Mouse (Mus musculus): Measurements from ENCODE around the gene Uqcrc1.

Uqcrc1 gene

GRCm38 (mm10) chr9:108936418-108937364, at the start of gene Uqcrc1:
Uqcrc1 (plus strand) TSS chr9:108936633.
- DNase-seq: peak; percentile 98

GRCm38 (mm10) chr9:108912308-108912707, 24.1 kb upstream of the Uqcrc1 start:
- no peak for DNase-seq

GRCm38 (mm10) chr9:108913161-108913560, 23.3 kb upstream of the Uqcrc1 start:
- no peak for DNase-seq

- DNase-seq: no peak
Measured at GRCm38 (mm10) chr9:108913621-108914020, 22.8 kb upstream of the Uqcrc1 start.

GRCm38 (mm10) chr9:108914491-108914890, 21.9 kb upstream of the Uqcrc1 start, which contains the start of gene Tmem89:
Tmem89 (plus strand) TSS chr9:108914619.
- peak; percentile 34 to 49 for DNase-seq

GRCm38 (mm10) chr9:108925897-108926296, 10.5 kb upstream of the Uqcrc1 start:
- DNase-seq: no peak

GRCm38 (mm10) chr9:108928424-108928823, 8.0 kb upstream of the Uqcrc1 start:
- no peak for DNase-seq

GRCm38 (mm10) chr9:108935991-108936390, 442 bp upstream of the Uqcrc1 start:
- DNase-seq: no peak

- DNase-seq: no peak
Measured at GRCm38 (mm10) chr9:108945111-108945510, 8.7 kb downstream of the Uqcrc1 start.

- DNase-seq: no peak
Measured at GRCm38 (mm10) chr9:108945608-108946007, 9.2 kb downstream of the Uqcrc1 start.

GRCm38 (mm10) chr9:108949231-108949966, 13.0 kb downstream of the Uqcrc1 start:
- peak; percentile 53 to 67 for DNase-seq

GRCm38 (mm10) chr9:108949967-108950728, 13.7 kb downstream of the Uqcrc1 start:
- DNase-seq: peak in 1 of 2 experiments; percentile 28

GRCm38 (mm10) chr9:108953081-108953636, 16.7 kb downstream of the Uqcrc1 start, which contains the start of gene Col7a1:
Col7a1 (plus strand) TSS chr9:108953586.
- DNase-seq: no peak

GRCm38 (mm10) chr9:108955241-108955640, 18.8 kb downstream of the Uqcrc1 start:
- DNase-seq: no peak

GRCm38 (mm10) chr9:108955846-108956245, 19.4 kb downstream of the Uqcrc1 start:
- no peak for DNase-seq

GRCm38 (mm10) chr9:108963577-108963976, 27.1 kb downstream of the Uqcrc1 start:
- no peak for DNase-seq

- no peak for DNase-seq
Measured at GRCm38 (mm10) chr9:108964338-108964737, 27.9 kb downstream of the Uqcrc1 start.

GRCm38 (mm10) chr9:108970623-108971022, 34.2 kb downstream of the Uqcrc1 start:
- DNase-seq: no peak

- no peak for DNase-seq
Measured at GRCm38 (mm10) chr9:108976483-108976882, 40.0 kb downstream of the Uqcrc1 start.

- no peak for DNase-seq
Measured at GRCm38 (mm10) chr9:108977966-108978365, 41.5 kb downstream of the Uqcrc1 start.

GRCm38 (mm10) chr9:108982498-108982897, 46.1 kb downstream of the Uqcrc1 start:
- DNase-seq: no peak

GRCm38 (mm10) chr9:108983209-108983608, 46.8 kb downstream of the Uqcrc1 start:
- no peak for DNase-seq
